Comparison of ENCODE assay signal across 20 mouse cellular contexts in the genomic region with DNA sequence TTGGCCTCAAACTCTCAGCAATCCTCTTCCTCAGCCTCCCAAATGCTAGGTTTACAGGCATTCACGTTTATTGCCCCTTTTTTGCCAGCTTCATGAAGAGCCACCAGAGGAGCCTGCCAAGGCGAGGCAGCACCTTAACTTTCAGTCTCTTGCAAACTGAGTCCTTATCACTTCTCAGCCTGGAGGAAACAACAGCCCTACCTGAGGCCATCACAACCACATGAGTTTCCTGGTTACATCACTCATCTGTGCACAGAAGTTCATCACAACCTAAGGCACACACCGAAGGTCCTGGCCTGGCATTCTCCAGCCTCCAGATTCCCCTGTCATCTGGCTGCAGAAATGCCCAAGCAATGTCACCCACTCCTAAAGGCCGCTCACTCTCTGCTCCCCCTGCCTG. TPM values are rescaled to one million over a fixed set of nuclear protein-coding genes. Genes with fewer than 3 reads are reported as not detected.
DNase-seq lines count a peak whose midpoint lies in the region; ATAC-seq and TF ChIP-seq lines count a peak whose summit lies in the region.
"Had no signal": no experiment of that assay in that cellular context is flagged by ENCODE, and none has a peak within 500 bp of the region (broad histone marks: within the 10 kb centered on the region; RNA-seq: fewer than 3 reads in every experiment).

No protein-coding gene starts in this region.

- peak; percentile 58; the same call in 1 of the 2 replicates for ATAC-seq in stomach, postnatal 0 days (ENCODE audit: low FRiP score, low TSS enrichment)
- ATAC-seq: forebrain, embryonic 13.5 days; lung, postnatal 0 days; Patski had no signal

- H3K4me1 ChIP-seq in limb, embryonic 10.5 days, result peaks cover 58% of the 10 kb centered on the region
- H3K4me1 ChIP-seq in stomach, postnatal 0 days (replicated peaks; ENCODE audit: control insufficient read depth, insufficient read depth), result peaks cover 3% of the 10 kb centered on the region
- H3K4me1 ChIP-seq: forebrain, embryonic 13.5 days had no signal

- H3K4me2 ChIP-seq in stomach, postnatal 0 days (replicated peaks; ENCODE audit: low read depth), result no peak overlapping the region
- H3K4me2 ChIP-seq: forebrain, embryonic 13.5 days; hindbrain, embryonic 14.5 days; limb, embryonic 12.5 days had no signal

- no peaks in the 10 kb centered on the region for H3K9me3 ChIP-seq in limb, embryonic 10.5 days (replicated peaks)
- no peaks in the 10 kb centered on the region for H3K9me3 ChIP-seq in stomach, postnatal 0 days (ENCODE audit: control insufficient read depth, low read length)
- H3K9me3 ChIP-seq: forebrain, embryonic 13.5 days; heart, embryonic 13.5 days; limb, embryonic 12.5 days had no signal

- H3K27me3 ChIP-seq in limb, embryonic 10.5 days (ENCODE audit: low read depth, poor library complexity, severe bottlenecking), result no peaks in the 10 kb centered on the region
- no peaks in the 10 kb centered on the region for H3K27me3 ChIP-seq in stomach, postnatal 0 days (ENCODE audit: control insufficient read depth, insufficient read depth, low read length)
- H3K27me3 ChIP-seq: forebrain, embryonic 13.5 days; heart, embryonic 13.5 days; limb, embryonic 12.5 days; Patski had no signal

- no peak for TF ChIP-seq CTCF in stomach, postnatal 0 days (IDR thresholded peaks at IDR 0.05; ENCODE audit: low read depth)

- H3K36me3 ChIP-seq in limb, embryonic 10.5 days, result no peaks in the 10 kb centered on the region
- no peaks in the 10 kb centered on the region for H3K36me3 ChIP-seq in stomach, postnatal 0 days (ENCODE audit: control insufficient read depth, insufficient read depth, low read length)
- H3K36me3 ChIP-seq: heart, embryonic 13.5 days; limb, embryonic 12.5 days had no signal

- WGBS in limb, embryonic 10.5 days, result 59% methylated on average over 4 of the region's 4 CpGs
- WGBS in stomach, postnatal 0 days, result 70% methylated on average over 4 of the region's 4 CpGs

- no peak overlapping the region for H3K4me3 ChIP-seq in limb, embryonic 10.5 days
- H3K4me3 ChIP-seq in stomach, postnatal 0 days (ENCODE audit: low read depth, low read length), result no peak overlapping the region
- H3K4me3 ChIP-seq: forebrain, embryonic 13.5 days; heart, embryonic 13.5 days; limb, embryonic 12.5 days had no signal

- no peak for TF ChIP-seq EP300 in stomach, postnatal 0 days (optimal IDR thresholded peaks at IDR 0.05)

- no peak overlapping the region for H3K9ac ChIP-seq in stomach, postnatal 0 days (ENCODE audit: low read length)
- H3K9ac ChIP-seq: forebrain, embryonic 13.5 days; heart, embryonic 13.5 days; hindbrain, embryonic 14.5 days; limb, embryonic 12.5 days had no signal

- 0 out of 2 replicates have a peak overlapping the region, but pooled peaks have one; percentile 9 for H3K27ac ChIP-seq in limb, embryonic 10.5 days
- no peak overlapping the region for H3K27ac ChIP-seq in stomach, postnatal 0 days (replicated peaks)
- H3K27ac ChIP-seq: forebrain, embryonic 13.5 days; hindbrain, embryonic 14.5 days; limb, embryonic 12.5 days had no signal

- DNase-seq in spleen, postnatal 36 days (ENCODE audit: low spot score in 2 of 2), result peak; percentile 30 to 33
- no peak for DNase-seq in spleen, postnatal 10 days (ENCODE audit: low spot score in 2 of 2)
- DNase-seq in T-cell, adult 2 months (ENCODE audit: low spot score), result peak; percentile 74
- no peak for DNase-seq in limb, embryonic 10.5 days (ENCODE audit: low spot score)
- no peak for DNase-seq in stomach, postnatal 0 days (ENCODE audit: low spot score)
- DNase-seq in ovary, postnatal 36 days (ENCODE audit: low spot score), result no peak
- DNase-seq in embryo, embryonic 9.5 days (ENCODE audit: extremely low spot score), result no peak
- no peak for DNase-seq in layer of hippocampus, postnatal 14 days (ENCODE audit: low spot score in 2 of 2)
- DNase-seq: cerebellum, adult 2 months; embryo, embryonic 11 days; kidney, adult 18-20 months; kidney, postnatal 4 days; layer of hippocampus, postnatal 36 days; right cerebral cortex, adult 18-20 months had no signal

RNA-seq across cellular contexts. Expression of a gene that starts 19.1 kb away (rescaled TPM):
- polyA plus RNA-seq in limb, embryonic 10.5 days (2016; fragmentation: Nextera tagmentation; extraction: Ambion mirVana), result 11.3 and 14.4 TPM in 2 replicates
- polyA plus RNA-seq in stomach, postnatal 0 days (2015; fragmentation: Nextera tagmentation; extraction: Ambion mirVana), result 28.4 and 32.9 TPM in 2 replicates
- 10 to 100 TPM; 67.1 to 73.0 TPM for total RNA-seq in layer of hippocampus, postnatal 14 days (2021)

Comparison
In these comparisons a context has a peak if more than half of its experiments do, and no peak if none do; other contexts are left out.
1. DNase-seq: peak in spleen, postnatal 36 days (2 of 2) and T-cell, adult 2 months (single experiment); none in spleen, postnatal 10 days (0 of 2), limb, embryonic 10.5 days (single experiment), stomach, postnatal 0 days (single experiment), ovary, postnatal 36 days (single experiment), embryo, embryonic 9.5 days (single experiment) and layer of hippocampus, postnatal 14 days (0 of 2).